Comparison of ENCODE assay signal across 19 mouse cellular contexts in genomic region chr16:92575792-92576191, GRCm38 (mm10).
"Had no signal": no experiment of that assay in that cellular context is flagged by ENCODE, and none has a peak within 500 bp of the region (broad histone marks: within the 10 kb centered on the region; RNA-seq: fewer than 3 reads in every experiment).

No protein-coding gene starts in this region.

- H3K27me3 ChIP-seq: midbrain, embryonic 13.5 days had no signal

- H3K9me3 ChIP-seq: limb, embryonic 12.5 days; limb, embryonic 15.5 days; midbrain, embryonic 10.5 days; midbrain, embryonic 13.5 days had no signal

- DNase-seq: kidney, postnatal 25 days; layer of hippocampus, adult 9-11 months; left cerebral cortex, postnatal 4 days; liver, postnatal 0 days; lung, embryonic 14.5 days; thymus, adult 2 months; thymus, postnatal 14 days; thymus, postnatal 4 days had no signal

- H3K27ac ChIP-seq: kidney, postnatal 0 days; layer of hippocampus, adult 2 months; left cerebral cortex, adult 2 months; limb, embryonic 12.5 days; limb, embryonic 15.5 days; liver, embryonic 14.5 days; midbrain, embryonic 10.5 days; midbrain, embryonic 13.5 days had no signal

- H3K9ac ChIP-seq: limb, embryonic 12.5 days; limb, embryonic 15.5 days; liver, embryonic 14.5 days; liver, postnatal 0 days; lung, embryonic 14.5 days; midbrain, embryonic 13.5 days had no signal

- H3K4me1 ChIP-seq: limb, embryonic 15.5 days; midbrain, embryonic 13.5 days had no signal

- H3K4me2 ChIP-seq: limb, embryonic 12.5 days; limb, embryonic 15.5 days; liver, embryonic 11.5 days; lung, embryonic 14.5 days; midbrain, embryonic 13.5 days had no signal

- H3K36me3 ChIP-seq: limb, embryonic 12.5 days; limb, embryonic 15.5 days; midbrain, embryonic 10.5 days; midbrain, embryonic 13.5 days had no signal

- ATAC-seq: liver, postnatal 0 days; lung, postnatal 0 days; midbrain, embryonic 13.5 days had no signal

- H3K4me3 ChIP-seq: layer of hippocampus, adult 2 months; left cerebral cortex, adult 2 months; limb, embryonic 12.5 days; limb, embryonic 15.5 days; megakaryocyte, embryonic 14.5 days; midbrain, embryonic 10.5 days; midbrain, embryonic 13.5 days had no signal
